Mouse (Mus musculus) left cerebral cortex, postnatal 25 days (tissue): ENCODE measurements at regions not wholly inside any gene's neighbourhood (a gene's known extent, or its start where the extent isn't known, plus 50 kb on each side); places are given as distances from the start of the nearest gene placed in this dataset.
A peak's percentile ranks its signal among the peaks of the same experiment; 100 is the strongest.
"Not testable (repeated sequence)": the region's sequence is repeated elsewhere in the genome, so short reads cannot be mapped to it uniquely, and the experiment has no call there.

Experiments
- DNase-seq, 2 experiments: peaks; one replicate each; pipeline ENCODE4 v3.0.0; 2022; ENCODE audit warnings: low spot score in 2 of 2, mixed read lengths in 1 of 2
- intact Hi-C: fragments of 180-260 bp; cut with DNase I; formaldehyde crosslinking; loops from one replicate; pipeline ENCODE4 v1.15.1; 2025

GRCm38 (mm10) chr10:11515144-11515543 is 171.9 kb downstream of the Epm2a start:
- no peak for DNase-seq
- intact Hi-C loops, result no loop called here

DNA sequence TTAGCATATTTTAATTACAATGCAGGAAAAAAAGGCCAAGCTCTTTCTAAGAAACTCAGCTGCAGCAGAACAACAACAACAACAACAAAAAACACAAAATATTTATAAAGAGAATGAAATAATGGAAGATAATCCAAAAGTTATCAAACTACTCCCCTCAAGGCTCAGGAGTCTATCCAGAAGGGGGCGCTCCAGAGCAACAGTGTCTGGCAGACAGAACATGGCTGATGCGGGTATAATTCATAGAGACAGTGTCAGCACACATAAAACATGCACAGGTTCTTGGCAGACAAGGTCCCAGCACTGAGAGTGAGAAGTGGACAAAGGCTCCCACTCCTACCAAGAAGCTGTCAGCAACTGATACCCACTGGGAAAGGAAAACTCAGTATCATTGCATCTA is 173.9 kb downstream of the Epm2a start:
- no peak for DNase-seq
- intact Hi-C loops, result no loop called here

DNA sequence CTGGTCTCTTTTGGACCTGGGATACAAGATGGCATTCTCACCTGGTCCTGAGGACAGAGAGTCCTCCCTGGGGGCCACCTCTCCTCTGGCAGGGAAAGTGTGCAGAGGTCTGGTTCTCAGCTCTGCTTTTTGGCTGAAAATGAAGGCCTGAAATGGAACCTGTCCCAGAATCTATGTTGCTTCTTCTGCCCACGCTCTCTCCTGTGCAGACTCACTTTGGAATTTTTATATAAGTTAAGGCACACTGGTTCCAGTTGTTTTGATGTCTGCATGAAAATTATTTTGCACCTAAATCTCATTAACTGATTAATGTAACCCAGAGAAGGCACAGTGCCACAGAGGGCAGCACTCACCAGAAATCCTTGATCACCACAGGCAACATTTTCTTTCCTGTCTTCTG is 188.1 kb downstream of the Epm2a start:
- peak in 1 of 2 experiments; percentile 57 for DNase-seq
- intact Hi-C loops, result no loop called here

DNA sequence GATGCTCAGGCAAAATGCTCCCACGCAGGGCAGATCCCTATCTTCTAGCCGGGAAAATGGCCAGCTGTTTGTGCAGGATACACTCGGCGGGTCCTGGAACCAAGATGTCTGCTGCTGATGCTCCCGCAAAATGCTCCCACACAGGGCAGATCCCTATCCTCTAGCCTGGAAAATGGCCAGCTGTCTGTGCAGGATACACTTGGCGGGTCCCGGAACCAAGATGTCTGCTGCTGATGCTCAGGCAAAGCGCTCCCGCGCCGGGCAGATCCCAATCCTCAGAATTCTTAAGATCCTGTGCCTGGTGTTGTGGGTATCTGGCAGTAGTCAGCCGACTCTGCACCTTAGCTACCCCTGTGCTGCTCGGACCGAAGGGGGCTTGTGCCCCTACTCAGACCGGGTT is 212.2 kb downstream of the Epm2a start:
- intact Hi-C loops, DNase-seq: not testable (repeated sequence)

GRCm38 (mm10) chr10:11570523-11571055 is 227.4 kb downstream of the Epm2a start:
- DNase-seq, result no peak
- intact Hi-C loops, result no loop called here

DNA sequence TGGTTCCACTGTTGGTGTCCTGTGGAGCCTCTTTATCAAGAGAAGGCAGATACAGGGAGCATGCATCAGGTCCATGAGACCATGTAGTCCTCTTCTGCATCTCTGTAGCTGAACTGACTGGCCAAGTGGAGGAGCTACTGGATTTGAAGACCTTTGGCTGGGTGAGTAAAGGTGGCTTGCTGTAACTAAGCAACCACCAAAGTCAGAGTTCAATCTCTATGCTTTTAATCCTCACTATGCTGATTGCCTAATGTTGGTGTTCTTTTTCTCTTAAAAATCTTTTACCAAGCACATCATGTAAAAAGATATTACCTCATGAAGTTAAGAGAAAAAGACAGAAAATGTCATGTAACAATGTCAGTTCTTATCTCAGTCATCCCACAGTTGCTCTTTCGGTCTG is 265.2 kb downstream of the Epm2a start:
- no peak for DNase-seq
- intact Hi-C loops, result no loop called here

DNA sequence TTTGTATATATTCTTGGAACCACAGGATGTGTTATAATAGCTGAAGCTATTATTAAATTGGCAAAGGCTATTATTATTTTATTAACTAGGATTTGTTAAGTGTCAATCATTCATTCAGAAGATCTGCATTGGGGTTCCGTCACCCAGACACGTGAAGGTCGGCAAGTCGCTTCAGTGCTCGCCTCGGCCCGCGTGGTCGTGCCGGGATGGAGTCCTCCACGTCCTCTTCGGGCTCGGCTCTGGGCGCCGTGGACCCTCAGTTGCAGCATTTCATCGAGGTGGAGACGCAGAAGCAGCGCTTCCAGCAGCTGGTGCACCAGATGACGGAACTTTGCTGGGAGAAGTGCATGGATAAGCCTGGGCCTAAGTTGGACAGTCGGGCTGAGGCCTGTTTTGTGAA is 265.9 kb downstream of the Epm2a start:
- intact Hi-C loops, DNase-seq: not testable (repeated sequence)

DNA sequence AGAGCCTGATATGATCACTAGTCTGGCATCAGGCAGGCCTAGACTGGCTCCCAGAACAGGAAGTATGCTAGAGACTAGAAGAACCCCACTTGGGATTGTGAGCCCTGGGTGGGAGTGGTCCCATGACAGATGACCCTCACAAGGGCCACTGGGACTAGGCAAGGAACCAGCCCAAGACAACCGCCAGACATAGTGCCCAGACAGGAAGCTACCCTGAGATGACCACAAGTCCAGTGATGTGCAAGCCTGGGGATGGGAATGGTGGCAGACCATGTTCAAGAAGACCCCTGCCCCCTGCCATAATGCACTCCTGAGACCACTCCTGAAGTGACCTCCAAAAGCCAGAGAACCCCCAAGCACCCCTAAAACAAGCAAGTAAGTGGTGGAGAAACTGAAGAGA is 304.9 kb downstream of the Epm2a start:
- DNase-seq, result no peak
- intact Hi-C loops, result no loop called here

- DNase-seq, result peak in 1 of 2 experiments; percentile 90
- intact Hi-C loops, result loop anchor here (1.0 kb wide), 3 partner anchors 127 to 208 kb away; no protein-coding TSS in a partner anchor
These were observed 317.0 kb downstream of the Epm2a start for GRCm38 (mm10) chr10:11660056-11660770.

GRCm38 (mm10) chr10:11661660-11662250 is 318.6 kb downstream of the Epm2a start:
- intact Hi-C loops, result no loop called here
- DNase-seq, result peak; percentile 28 to 64

DNA sequence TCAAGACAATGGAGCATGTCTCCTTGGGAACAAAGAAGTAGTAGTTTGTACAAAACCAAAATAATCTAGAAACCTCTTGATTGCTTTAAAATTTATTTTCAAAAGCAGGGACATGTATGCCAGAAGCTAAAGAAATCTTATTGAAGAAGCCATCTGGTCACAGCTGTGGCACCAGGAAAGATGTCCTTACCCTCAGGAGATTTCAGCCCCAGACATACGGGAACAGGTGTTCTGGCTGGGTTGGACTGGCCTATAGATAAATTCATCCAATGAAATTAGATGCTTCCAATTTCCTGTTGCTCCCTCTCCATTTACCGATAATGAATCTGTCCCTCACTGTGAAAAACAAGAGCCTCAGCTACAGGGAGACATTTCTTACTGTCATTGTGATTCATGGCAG is 366.5 kb downstream of the Epm2a start:
- no peak for DNase-seq
- intact Hi-C loops, result no loop called here

DNA sequence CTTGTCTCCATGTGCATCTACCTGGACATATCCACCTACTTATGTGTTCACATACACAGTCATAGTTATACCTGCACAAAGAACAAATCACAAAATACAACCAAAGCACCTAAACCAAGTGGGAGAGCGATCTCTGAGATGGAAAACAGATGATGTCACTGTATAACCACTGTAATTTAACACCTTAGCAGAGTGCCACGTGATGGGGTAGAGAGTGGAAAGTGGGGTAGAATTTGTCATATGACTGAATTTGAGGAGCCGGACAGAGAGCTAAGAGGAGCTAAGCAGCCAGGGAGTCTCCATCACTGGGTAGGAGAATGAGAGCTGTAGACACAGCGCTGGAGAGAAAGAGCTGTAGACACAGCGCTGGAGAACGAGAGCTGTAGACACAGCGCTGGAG is 381.6 kb downstream of the Epm2a start:
- intact Hi-C loops, result no loop called here
- DNase-seq, result no peak

DNA sequence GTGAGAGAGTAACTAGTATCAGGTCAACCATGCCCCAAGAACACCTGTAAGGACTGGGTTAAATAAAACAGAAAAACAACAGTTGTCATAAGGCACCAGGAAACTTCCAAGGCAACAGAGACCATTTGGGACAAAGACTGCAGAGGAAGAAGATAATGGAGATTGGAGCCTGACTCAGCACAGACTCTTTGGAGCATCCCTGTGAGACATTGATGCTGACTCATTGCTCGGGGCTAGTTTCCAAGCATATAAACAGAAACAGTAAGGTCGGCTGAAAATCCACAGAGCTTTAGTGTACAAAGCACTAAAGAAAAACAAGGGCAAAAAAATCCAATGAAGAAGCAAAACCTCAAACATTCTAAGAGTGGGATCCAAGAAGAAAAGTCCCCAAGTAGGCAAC is 386.3 kb downstream of the Epm2a start:
- peak in 1 of 2 experiments; percentile 49 for DNase-seq
- intact Hi-C loops, result no loop called here

DNA sequence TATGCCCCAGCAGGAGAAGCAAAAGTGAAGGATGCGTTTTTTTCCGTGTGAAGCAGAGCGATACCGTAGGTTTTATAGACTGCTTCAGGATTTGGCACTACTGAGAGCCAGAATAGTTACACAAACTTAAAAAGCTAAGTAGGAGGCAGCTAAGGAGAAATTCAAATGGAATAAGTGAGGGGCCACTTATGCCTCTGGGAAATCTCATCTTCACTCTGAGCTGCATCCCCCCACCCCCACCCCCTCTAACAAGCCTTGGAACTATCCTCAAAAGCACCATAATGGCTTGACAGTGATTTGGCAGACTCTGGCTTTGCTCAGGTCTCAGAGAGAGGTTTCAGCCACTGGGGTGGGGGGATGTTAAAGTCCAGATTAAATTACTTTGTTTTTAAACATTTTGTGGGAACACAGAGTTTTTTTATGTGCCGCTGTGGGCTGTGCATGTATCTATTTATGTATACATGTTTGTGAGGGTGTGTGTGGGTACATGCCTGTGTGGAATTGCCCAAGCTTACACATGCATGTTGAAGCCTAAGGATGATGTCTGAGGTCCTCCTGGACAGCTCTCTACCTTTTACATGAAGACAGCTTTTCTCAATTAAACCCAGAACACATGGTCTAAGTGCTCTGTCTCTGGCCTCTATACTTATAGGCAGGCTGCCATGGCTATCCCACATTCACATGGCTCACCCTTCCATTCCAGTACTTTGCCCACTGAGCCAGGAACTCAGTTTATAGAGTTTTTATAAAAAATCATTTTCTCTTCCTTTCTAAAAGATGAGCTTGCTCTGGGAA is 396.6 kb downstream of the Epm2a start:
- intact Hi-C loops, result no loop called here
- peak in 1 of 2 experiments; percentile 34 for DNase-seq

- DNase-seq, result no peak
- intact Hi-C loops, result no loop called here
These were observed 402.4 kb downstream of the Epm2a start for GRCm38 (mm10) chr10:11745587-11745986.

GRCm38 (mm10) chr10:11746959-11747358 is 403.8 kb downstream of the Epm2a start:
- DNase-seq, result no peak
- intact Hi-C loops, result no loop called here

- intact Hi-C loops, result no loop called here
- no peak for DNase-seq
These were observed 412.0 kb downstream of the Epm2a start for GRCm38 (mm10) chr10:11755105-11755730.

- intact Hi-C loops, result no loop called here
These were observed 434.7 kb downstream of the Epm2a start for GRCm38 (mm10) chr10:11777894-11778293.

DNA sequence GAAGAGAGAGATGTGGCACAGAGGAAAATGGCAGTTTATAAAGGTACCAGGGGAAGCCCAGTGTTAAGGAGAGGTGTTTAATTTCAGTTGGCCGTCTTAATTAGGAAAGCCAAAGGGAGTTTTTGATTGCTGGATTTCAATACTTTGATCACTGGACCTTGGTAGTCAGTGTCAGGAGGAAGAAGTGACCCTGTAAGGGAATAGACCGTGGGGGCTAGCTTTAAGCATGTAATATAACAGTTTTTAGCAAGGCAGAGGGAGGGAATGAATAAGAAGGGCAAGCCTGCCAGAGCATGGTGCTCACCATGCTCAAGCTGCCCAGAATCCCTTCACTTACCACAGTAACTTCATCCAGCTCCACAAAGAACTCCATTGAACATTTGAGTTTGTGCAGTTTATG is 437.1 kb downstream of the Epm2a start:
- intact Hi-C loops, result no loop called here
- DNase-seq, result no peak

More at GRCm38 (mm10) chr10:11777894-11778293, 434.7 kb downstream of the Epm2a start:
- no peak for DNase-seq

DNA sequence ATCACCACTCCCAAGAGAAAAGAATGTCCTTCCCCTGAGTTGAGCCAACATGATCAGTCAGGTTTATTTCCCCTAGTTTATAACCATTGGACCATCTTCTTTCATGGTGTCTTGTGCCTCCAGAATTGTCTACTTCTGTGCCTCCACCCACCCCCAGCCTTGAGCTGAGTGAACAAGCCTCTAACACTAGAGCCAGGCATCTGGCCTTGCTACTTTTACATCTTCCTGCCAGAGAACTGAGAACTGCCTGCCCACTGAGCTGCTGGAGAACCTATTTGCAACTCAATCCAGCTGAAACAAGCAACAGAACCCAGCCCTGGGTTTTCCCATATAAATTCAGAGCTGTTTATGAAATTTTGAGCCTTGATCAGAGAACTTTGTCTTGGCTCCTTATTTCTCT is 444.0 kb downstream of the Epm2a start:
- intact Hi-C loops, result loop anchor here (1.0 kb wide), 1 partner anchor 127 kb away; no protein-coding TSS in a partner anchor
- peak; percentile 4 to 80 for DNase-seq
